Mouse (Mus musculus) gonadal fat pad, adult 2 months (tissue): ENCODE data around the gene Susd4. TPM values are rescaled to one million over a fixed set of nuclear protein-coding genes. Genes with fewer than 3 reads are reported as not detected.

Source experiments
- DNase-seq: peaks from one replicate; pipeline ENCODE4 v3.0.0-alpha.2; 2012; ENCODE audit warnings: low read depth
- polyA plus RNA-seq: library from polyadenylated mRNA; depleted of rRNA; stranded (reverse); fragments of >200 nt; gene quantifications from 2 replicates; pipeline ENCODE4 v1.2.3, GENCODE M21; 2012

Susd4 gene
- polyA plus RNA-seq, 1 experiment: 74.4 TPM

- no peak for DNase-seq
These were observed 23.4 kb downstream of the Susd4 start for GRCm38 (mm10) chr1:182787030-182787429.

GRCm38 (mm10) chr1:182788896-182789295 lies 25.2 kb downstream of the Susd4 start:
- DNase-seq: no peak

GRCm38 (mm10) chr1:182792521-182793071 lies 28.9 kb downstream of the Susd4 start:
- DNase-seq: no peak

GRCm38 (mm10) chr1:182794221-182794620 lies 30.6 kb downstream of the Susd4 start:
- no peak for DNase-seq

- no peak for DNase-seq
These were observed 31.0 kb downstream of the Susd4 start for GRCm38 (mm10) chr1:182794628-182795027.

GRCm38 (mm10) chr1:182797048-182797447 lies 33.4 kb downstream of the Susd4 start:
- DNase-seq: no peak

GRCm38 (mm10) chr1:182801590-182801989 lies 37.9 kb downstream of the Susd4 start:
- DNase-seq: no peak

GRCm38 (mm10) chr1:182802891-182803290 lies 39.2 kb downstream of the Susd4 start:
- DNase-seq: no peak

- DNase-seq: no peak
These were observed 50.3 kb downstream of the Susd4 start for GRCm38 (mm10) chr1:182813991-182814390.

- no peak for DNase-seq
These were observed 50.9 kb downstream of the Susd4 start for GRCm38 (mm10) chr1:182814566-182814965.

- DNase-seq: no peak
These were observed 53.4 kb downstream of the Susd4 start for GRCm38 (mm10) chr1:182817106-182817505.

GRCm38 (mm10) chr1:182817624-182818023 lies 54.0 kb downstream of the Susd4 start:
- DNase-seq: no peak

- no peak for DNase-seq
These were observed 55.3 kb downstream of the Susd4 start for GRCm38 (mm10) chr1:182818931-182819330.

GRCm38 (mm10) chr1:182822729-182823128 lies 59.1 kb downstream of the Susd4 start:
- DNase-seq: no peak

GRCm38 (mm10) chr1:182823723-182824421 lies 60.2 kb downstream of the Susd4 start:
- DNase-seq: no peak

GRCm38 (mm10) chr1:182826557-182826956 lies 62.9 kb downstream of the Susd4 start:
- no peak for DNase-seq

GRCm38 (mm10) chr1:182838061-182838460 lies 74.4 kb downstream of the Susd4 start:
- no peak for DNase-seq

- no peak for DNase-seq
These were observed 75.8 kb downstream of the Susd4 start for GRCm38 (mm10) chr1:182839332-182839929.

- no peak for DNase-seq
These were observed 76.4 kb downstream of the Susd4 start for GRCm38 (mm10) chr1:182840011-182840410.

- no peak for DNase-seq
These were observed 76.9 kb downstream of the Susd4 start for GRCm38 (mm10) chr1:182840606-182841005.

GRCm38 (mm10) chr1:182849556-182849955 lies 85.9 kb downstream of the Susd4 start:
- DNase-seq: no peak

- no peak for DNase-seq
These were observed 86.4 kb downstream of the Susd4 start for GRCm38 (mm10) chr1:182850080-182850479.

GRCm38 (mm10) chr1:182852158-182852557 lies 88.5 kb downstream of the Susd4 start:
- no peak for DNase-seq
